Mouse (Mus musculus): ENCODE results near the gene Usb1. TPM values are rescaled to one million over a fixed set of nuclear protein-coding genes. Genes with fewer than 3 reads are reported as not detected.

Usb1 gene
- polyA plus RNA-seq, 1 experiment from 2014 or later, result 36.1 TPM

DNA sequence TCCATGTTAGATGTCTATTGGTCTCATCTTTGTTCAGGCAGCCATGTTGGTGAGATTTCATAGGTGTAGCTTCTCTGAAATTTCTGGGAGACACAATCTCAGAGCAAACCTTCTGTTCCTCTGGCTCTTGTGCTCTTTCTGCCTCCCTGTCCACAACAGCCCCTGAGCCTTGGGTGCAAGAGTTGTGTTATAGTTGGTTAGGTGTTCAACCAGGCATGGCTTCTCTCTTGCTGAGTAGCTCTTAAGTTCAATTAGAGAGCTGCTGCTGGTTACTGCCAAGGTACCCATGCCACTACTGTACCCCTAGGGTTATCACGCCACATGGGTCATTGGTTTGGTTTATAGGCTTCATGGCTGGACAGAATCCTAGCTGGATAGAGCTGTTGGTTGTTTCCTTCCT lies 16.7 kb upstream of the Usb1 start:
- H3K4me3 ChIP-seq (replicated peaks), result no peak overlapping the region
- WGBS, result 94% methylated on average over 1 of the region's 1 CpGs
- no peak overlapping the region for H3K4me2 ChIP-seq
- H3K27ac ChIP-seq, result no peak overlapping the region
- H3K36me3 ChIP-seq, result no peaks in the 10 kb centered on the region
- H3K4me1 ChIP-seq, result 0 out of 2 replicates have a peak, but pooled peaks cover 5% of the 10 kb centered on the region
- no peaks in the 10 kb centered on the region for H3K9me3 ChIP-seq
- H3K27me3 ChIP-seq (replicated peaks), result no peaks in the 10 kb centered on the region
- no peak for ATAC-seq (ENCODE audit: insufficient read depth, low FRiP score, low read depth)
- no peak overlapping the region for H3K9ac ChIP-seq

DNA sequence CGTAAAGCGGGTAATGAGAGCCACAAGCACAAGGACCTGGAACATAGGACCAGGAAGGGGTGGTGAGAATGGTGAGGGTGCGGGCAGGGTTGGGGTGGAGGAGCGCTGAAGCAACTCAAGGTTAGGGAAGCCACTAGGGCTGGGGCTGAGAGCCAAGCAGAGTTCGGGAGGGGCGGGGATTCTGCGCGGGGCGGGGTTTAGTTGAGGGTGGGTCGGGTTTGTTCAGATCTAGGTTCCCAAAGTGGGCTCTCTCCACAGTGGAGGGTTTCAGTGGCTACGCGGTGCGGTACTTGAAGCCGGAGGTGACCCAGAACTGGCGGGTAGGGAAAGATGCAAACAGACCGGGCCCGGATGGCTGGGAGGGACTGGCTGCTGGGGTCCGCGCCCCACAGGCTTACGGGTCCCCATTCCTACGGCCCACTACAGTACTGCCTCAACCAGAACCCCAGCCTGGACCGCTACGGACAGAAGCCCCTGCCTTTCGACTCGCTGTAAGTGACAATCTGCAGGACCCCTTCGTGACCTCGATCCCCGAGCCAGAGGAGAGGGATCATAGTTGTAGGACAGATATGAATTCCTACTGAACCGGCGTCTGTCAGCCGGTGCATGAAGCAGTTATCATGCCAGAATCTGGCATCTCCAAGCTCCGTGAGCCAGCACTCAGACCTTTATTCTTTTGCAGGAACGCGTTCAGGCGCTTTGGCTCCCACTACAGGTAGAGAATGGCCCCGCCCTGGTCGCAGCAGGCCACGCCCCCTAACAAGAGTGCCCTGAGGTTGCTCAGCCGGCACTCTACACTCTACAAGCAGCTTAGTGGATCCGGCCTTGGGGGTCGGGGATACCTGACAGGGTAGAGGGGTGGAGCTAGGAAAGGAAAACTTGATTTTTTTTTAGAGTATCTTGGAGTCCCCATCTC lies 11.6 kb upstream of the Usb1 start:
- no peaks in the 10 kb centered on the region for H3K9me3 ChIP-seq
- 0 out of 2 replicates have a peak, but pooled peaks cover 13% of the 10 kb centered on the region for H3K4me1 ChIP-seq
- no peak overlapping the region for H3K27ac ChIP-seq
- no peaks in the 10 kb centered on the region for H3K27me3 ChIP-seq (replicated peaks)
- peak overlapping the region; percentile 44 for H3K4me3 ChIP-seq (replicated peaks)
- H3K4me2 ChIP-seq, result peak overlapping the region; percentile 97
- 2% methylated on average over 41 of the region's 41 CpGs for WGBS
- H3K36me3 ChIP-seq, result peaks cover 16% of the 10 kb centered on the region
- ATAC-seq (ENCODE audit: insufficient read depth, low FRiP score, low read depth), result peak; percentile 86
- 0 out of 2 replicates have a peak overlapping the region, but pooled peaks have one; percentile 11 for H3K9ac ChIP-seq

- no peak overlapping the region for H3K9ac ChIP-seq
- H3K27me3 ChIP-seq (replicated peaks), result no peaks in the 10 kb centered on the region
- no peak for ATAC-seq (ENCODE audit: insufficient read depth, low FRiP score, low read depth)
- no peak overlapping the region for H3K4me2 ChIP-seq
- 0 out of 2 replicates have a peak, but pooled peaks cover 19% of the 10 kb centered on the region for H3K4me1 ChIP-seq
- H3K36me3 ChIP-seq, result peaks cover 37% of the 10 kb centered on the region
- no peaks in the 10 kb centered on the region for H3K9me3 ChIP-seq
- 82% methylated on average over 3 of the region's 3 CpGs for WGBS
- H3K4me3 ChIP-seq (replicated peaks), result no peak overlapping the region
- no peak overlapping the region for H3K27ac ChIP-seq
Measured at GRCm38 (mm10) chr8:95323201-95323600, 8.9 kb upstream of the Usb1 start.

DNA sequence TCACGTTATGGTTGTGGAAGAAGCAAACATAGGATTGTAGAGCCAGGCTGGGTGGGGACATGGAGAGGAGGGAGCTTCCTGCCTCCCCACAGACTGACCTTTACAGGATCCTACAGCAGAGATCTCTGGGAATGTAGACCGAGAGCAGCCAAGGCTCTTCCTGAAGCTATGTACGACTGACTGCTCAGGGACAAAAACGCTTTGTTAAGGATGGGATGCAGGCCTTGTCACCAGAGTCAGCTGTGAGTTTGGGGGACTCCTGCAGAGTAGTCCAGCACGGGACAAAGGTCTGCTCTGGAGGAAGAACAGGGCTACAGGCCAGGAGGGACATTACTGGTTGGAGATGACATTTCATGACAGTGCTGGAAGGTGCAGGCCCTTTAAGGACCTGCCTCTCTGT lies 7.4 kb upstream of the Usb1 start:
- Histone ChIP-seq H3K4me2 (no peak overlapping the region), H3K27ac (no peak overlapping the region), H3K27me3 (replicated peaks) (no peaks in the 10 kb centered on the region), H3K4me3 (replicated peaks) (no peak overlapping the region), H3K9ac (no peak overlapping the region), H3K9me3 (no peaks in the 10 kb centered on the region), H3K4me1 (peaks cover 20% of the 10 kb centered on the region; the same call in 1 of the 2 replicates), H3K36me3 (peaks cover 51% of the 10 kb centered on the region)
- 69% methylated on average over 5 of the region's 5 CpGs for WGBS
- ATAC-seq (ENCODE audit: insufficient read depth, low FRiP score, low read depth), result no peak

- Histone ChIP-seq H3K27me3 (replicated peaks) (no peaks in the 10 kb centered on the region), H3K27ac (no peak overlapping the region), H3K36me3 (peaks cover 51% of the 10 kb centered on the region), H3K9ac (no peak overlapping the region), H3K4me3 (replicated peaks) (no peak overlapping the region), H3K4me1 (peaks cover 19% of the 10 kb centered on the region), H3K4me2 (no peak overlapping the region), H3K9me3 (no peaks in the 10 kb centered on the region)
- WGBS, result 88% methylated on average over 5 of the region's 5 CpGs
- no peak for ATAC-seq (ENCODE audit: insufficient read depth, low FRiP score, low read depth)
Measured at GRCm38 (mm10) chr8:95326822-95327221, 5.3 kb upstream of the Usb1 start.

DNA sequence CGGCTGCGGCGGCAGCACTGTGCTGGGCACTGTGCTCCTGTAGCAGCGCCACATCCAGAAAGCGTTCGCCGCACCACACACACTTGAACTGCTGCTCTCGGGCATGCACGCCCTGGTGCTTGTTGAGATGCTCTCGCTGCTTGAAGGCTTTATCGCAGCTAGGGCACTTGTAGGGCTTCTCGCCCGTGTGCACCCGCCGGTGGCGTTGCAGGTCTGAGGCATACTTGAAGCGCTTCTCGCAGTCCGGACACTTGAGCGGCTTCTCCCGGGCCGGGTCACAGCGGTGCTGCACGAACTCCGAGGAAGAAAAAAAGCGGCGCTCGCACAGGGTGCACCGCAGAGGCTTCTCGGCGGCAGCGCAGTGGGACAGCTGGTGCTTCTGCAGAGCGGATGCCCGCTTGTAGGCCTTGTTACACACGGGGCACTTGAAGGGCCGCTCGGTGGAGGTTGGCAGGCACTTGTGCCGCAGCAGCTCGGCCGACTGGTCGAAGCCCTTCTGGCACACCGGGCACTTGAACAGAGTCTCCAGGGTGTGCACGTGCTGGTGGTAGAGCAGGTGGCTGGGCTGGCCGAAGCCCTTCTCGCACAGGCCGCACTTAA lies 4.1 kb upstream of the Usb1 start:
- Histone ChIP-seq H3K9ac (no peak overlapping the region), H3K4me1 (peaks cover 23% of the 10 kb centered on the region), H3K27ac (no peak overlapping the region), H3K4me2 (no peak overlapping the region), H3K4me3 (replicated peaks) (no peak overlapping the region), H3K9me3 (no peaks in the 10 kb centered on the region), H3K36me3 (peaks cover 51% of the 10 kb centered on the region), H3K27me3 (replicated peaks) (no peaks in the 10 kb centered on the region)
- WGBS, result 89% methylated on average over 46 of the region's 46 CpGs
- ATAC-seq (ENCODE audit: insufficient read depth, low FRiP score, low read depth), result no peak

DNA sequence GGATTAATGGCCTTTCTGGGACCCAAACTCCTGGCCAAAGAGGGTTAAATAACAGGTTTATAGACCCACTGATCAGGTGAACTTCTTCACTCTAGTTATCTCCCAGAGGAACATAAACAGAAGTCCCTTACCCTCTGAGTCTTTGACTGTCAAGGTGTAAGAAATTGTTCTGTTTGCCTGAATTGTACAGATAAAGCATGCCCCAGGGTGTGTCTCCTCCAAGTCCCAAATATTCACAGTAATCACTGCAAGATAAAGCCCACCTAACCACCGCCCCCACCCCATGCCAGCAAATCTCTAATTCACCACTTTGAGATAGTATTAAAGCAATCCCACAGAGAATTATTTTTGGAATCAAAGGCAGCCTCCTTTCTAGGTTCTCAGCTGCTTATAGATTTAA lies 1.7 kb upstream of the Usb1 start:
- 62% methylated on average over 1 of the region's 1 CpGs for WGBS
- Histone ChIP-seq H3K4me1 (peaks cover 24% of the 10 kb centered on the region), H3K4me3 (replicated peaks) (peak overlapping the region; percentile 74), H3K4me2 (peak overlapping the region; percentile 80), H3K27me3 (replicated peaks) (no peaks in the 10 kb centered on the region), H3K9me3 (no peaks in the 10 kb centered on the region), H3K36me3 (peaks cover 37% of the 10 kb centered on the region), H3K9ac (peak overlapping the region; percentile 94; the same call in 1 of the 2 replicates), H3K27ac (no peak overlapping the region)
- no peak for ATAC-seq (ENCODE audit: insufficient read depth, low FRiP score, low read depth)

DNA sequence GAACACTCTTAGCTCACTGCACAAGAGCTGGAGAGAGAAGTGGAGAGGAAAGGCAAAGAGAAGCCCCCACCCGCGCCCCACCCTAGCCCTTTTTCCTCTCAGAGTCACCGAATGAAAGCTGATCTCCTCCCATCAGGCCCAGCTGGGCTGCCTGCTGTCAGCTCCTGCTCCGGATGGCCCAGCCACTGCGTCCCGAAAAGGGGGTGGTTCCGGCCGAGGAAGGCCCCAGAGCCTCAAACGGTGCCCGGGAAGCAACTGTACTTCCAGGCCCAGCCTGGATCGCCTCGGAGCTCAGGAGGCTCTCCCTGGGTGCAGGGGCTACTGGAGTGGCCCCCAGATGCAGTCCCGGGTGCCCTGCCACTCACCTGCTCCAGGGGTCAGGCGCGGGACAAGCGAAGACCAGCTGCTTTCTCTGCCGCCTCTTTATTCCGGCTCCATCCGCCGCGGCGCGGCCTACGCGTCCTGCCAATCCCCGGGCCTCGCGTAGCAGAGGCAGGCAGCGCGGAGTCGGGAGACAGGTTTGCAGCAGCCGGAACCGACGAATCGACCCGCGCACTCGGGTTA lies 846 bp upstream of the Usb1 start:
- H3K36me3 ChIP-seq, result peaks cover 33% of the 10 kb centered on the region
- H3K4me2 ChIP-seq, result peak overlapping the region; percentile 80
- peak overlapping the region; percentile 94 for H3K9ac ChIP-seq
- under 1% methylated on average over 38 of the region's 38 CpGs for WGBS
- ATAC-seq (ENCODE audit: insufficient read depth, low FRiP score, low read depth), result peak; percentile 42
- peaks cover 24% of the 10 kb centered on the region for H3K4me1 ChIP-seq
- H3K4me3 ChIP-seq (replicated peaks), result peak overlapping the region; percentile 74
- no peaks in the 10 kb centered on the region for H3K9me3 ChIP-seq
- no peaks in the 10 kb centered on the region for H3K27me3 ChIP-seq (replicated peaks)
- H3K27ac ChIP-seq, result peak overlapping the region; percentile 99

- no peaks in the 10 kb centered on the region for H3K27me3 ChIP-seq (replicated peaks)
- H3K27ac ChIP-seq, result peak overlapping the region; percentile 99
- peaks cover 20% of the 10 kb centered on the region for H3K36me3 ChIP-seq
- no peak for ATAC-seq (ENCODE audit: insufficient read depth, low FRiP score, low read depth)
- H3K4me2 ChIP-seq, result peak overlapping the region; percentile 80
- H3K4me1 ChIP-seq, result peaks cover 18% of the 10 kb centered on the region
- H3K4me3 ChIP-seq (replicated peaks), result peak overlapping the region; percentile 74
- H3K9ac ChIP-seq, result peak overlapping the region; percentile 94; the same call in 1 of the 2 replicates
- no peaks in the 10 kb centered on the region for H3K9me3 ChIP-seq
- 21% methylated on average over 21 of the region's 21 CpGs for WGBS
Measured at GRCm38 (mm10) chr8:95332437-95333199, 534 bp downstream of the Usb1 start.

GRCm38 (mm10) chr8:95335706-95336105 lies 3.6 kb downstream of the Usb1 start:
- no peak overlapping the region for H3K27ac ChIP-seq
- ATAC-seq (ENCODE audit: insufficient read depth, low FRiP score, low read depth), result no peak
- peaks cover 4% of the 10 kb centered on the region; the same call in 1 of the 2 replicates for H3K36me3 ChIP-seq
- H3K4me1 ChIP-seq, result peaks cover 6% of the 10 kb centered on the region; the same call in 1 of the 2 replicates
- H3K4me3 ChIP-seq (replicated peaks), result no peak overlapping the region
- H3K9ac ChIP-seq, result no peak overlapping the region
- H3K4me2 ChIP-seq, result no peak overlapping the region
- 80% methylated on average over 1 of the region's 1 CpGs for WGBS
- H3K27me3 ChIP-seq (replicated peaks), result no peaks in the 10 kb centered on the region
- no peaks in the 10 kb centered on the region for H3K9me3 ChIP-seq

DNA sequence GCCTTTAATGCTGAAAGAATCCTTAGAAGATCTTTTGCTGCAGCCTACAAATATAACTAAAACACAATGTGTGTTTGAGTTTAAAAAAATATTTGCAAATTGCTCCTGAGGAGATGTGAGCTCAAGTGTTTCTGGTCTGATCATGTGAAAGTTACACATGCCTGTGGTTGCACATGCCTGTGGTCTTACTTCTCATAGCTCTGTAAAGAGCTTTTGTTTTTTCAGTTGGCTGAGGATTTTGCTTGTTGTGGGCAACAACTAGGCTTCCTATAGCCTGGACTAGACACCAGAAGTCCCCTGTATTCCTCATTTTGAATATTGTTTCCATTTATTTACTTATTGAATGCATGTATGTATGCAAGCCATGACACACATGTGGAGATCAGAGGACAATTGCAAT lies 4.3 kb downstream of the Usb1 start:
- no peaks in the 10 kb centered on the region for H3K9me3 ChIP-seq
- no peak overlapping the region for H3K9ac ChIP-seq
- peaks cover 5% of the 10 kb centered on the region; the same call in 1 of the 2 replicates for H3K4me1 ChIP-seq
- H3K36me3 ChIP-seq, result peaks cover 4% of the 10 kb centered on the region; the same call in 1 of the 2 replicates
- ATAC-seq (ENCODE audit: insufficient read depth, low FRiP score, low read depth), result no peak
- no peak overlapping the region for H3K4me3 ChIP-seq (replicated peaks)
- no peak overlapping the region for H3K4me2 ChIP-seq
- no peak overlapping the region for H3K27ac ChIP-seq
- no peaks in the 10 kb centered on the region for H3K27me3 ChIP-seq (replicated peaks)

Data from stomach, embryonic 15.5 days (tissue).